Mouse (Mus musculus) cerebellum, adult 11-12 months (tissue): ENCODE results near the gene Slc22a19.
"Not testable (repeated sequence)": the region's sequence is repeated elsewhere in the genome, so short reads cannot be mapped to it uniquely, and the experiment has no call there.

Experiments used
- DNase-seq: peaks from one replicate; pipeline ENCODE4 v3.0.0; 2022

The Slc22a19 gene

DNA sequence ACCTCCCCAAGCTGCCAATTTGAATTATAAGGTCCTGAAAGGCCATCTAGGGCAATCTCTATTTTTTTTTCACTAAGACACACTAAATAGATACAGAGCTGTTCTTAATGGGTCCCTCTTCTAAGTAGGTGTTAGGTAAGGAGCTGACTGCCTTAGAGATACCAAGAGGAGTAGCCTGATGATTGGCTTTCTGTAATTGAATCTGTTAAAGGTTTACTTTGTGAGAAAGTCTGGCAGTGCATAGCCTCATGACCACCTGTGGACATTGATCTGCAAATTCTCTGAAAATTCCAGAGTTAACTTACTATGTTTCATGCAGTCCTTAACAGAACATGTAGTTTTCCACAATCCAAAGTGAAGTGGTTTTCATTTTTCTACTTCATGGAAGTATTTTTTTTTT, at the start of gene Slc22a19:
Gene Slc22a19, minus strand, starts transcription at position 163 of the 400 bp plus-strand sequence.
- no peak for DNase-seq

DNA sequence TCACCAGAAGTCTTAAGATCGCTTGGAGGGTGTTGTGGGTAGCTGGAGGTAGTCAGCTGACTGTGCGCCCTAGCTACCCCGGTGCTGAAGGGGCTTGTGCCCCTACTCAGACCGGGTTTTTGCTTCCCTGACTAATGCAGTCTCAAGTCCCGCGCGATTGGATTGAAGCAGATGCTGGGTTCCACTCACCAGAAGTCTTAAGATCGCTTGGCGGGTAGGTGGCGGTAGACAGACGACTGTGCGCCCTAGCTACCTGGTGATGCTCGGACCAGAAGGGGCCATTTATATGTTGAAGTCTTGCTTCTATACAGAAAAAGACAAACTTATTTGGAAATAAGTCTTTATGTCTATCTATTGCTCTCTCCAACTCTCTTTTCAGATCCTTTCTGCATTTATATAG, 42.3 kb upstream of the Slc22a19 start:
- DNase-seq, result not testable (repeated sequence)

DNA sequence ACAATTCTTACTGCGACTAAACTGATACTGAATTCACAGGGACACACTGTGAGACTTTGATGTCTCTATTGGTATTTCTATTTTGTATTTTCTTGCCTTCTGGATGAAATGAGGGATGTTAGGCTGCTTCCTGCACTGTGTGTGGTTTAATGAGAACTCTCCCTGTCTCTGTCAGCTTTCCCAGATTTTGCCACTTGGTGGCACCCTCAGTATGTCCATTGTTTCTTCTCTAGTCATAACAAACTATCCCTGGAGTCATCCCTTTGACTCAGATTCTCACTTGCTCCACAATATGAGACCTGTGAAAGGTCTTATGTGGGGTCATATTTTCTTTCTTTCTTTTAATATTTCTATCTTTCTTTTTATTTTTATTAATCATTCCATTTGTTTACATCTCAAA, 18.4 kb upstream of the Slc22a19 start:
- DNase-seq, result no peak

DNA sequence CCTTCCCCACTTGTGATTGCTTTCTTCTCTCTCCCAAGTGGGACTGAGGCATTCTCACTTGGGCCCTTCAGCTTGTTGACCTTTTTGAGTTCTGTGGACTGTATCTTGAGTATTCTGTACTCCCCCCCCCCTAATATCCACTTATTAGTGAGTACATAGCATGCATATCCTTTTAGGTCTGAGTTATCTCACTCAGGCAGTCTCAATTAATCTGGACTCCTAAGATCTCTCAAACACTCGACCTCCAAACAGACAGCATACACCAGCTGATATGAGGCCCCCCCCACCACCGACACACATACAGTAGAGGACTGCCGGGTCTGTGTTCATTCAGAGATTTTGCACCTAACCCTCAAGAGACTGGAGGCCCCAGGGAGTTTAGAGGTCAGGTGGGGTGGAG, 18.0 kb downstream of the Slc22a19 start:
- not testable (repeated sequence) for DNase-seq

DNA sequence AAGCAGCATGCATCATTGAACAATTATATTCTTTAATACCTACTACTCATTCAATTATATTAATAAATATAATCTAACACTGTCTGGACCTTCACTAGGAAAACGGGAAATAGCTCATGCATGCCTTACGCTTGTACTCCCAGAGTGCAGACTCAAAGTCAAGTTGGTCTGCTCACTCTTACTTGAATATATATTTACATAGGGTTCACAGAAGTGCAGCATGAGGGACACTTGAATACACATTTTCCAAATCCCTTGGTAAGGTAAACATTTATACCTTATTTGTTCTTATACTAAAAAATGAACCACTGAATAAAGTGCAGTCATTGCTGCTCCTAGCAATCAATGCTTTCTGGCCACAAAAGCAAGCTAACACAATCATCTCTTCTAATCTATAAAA, 19.9 kb downstream of the Slc22a19 start:
- DNase-seq, result no peak

DNA sequence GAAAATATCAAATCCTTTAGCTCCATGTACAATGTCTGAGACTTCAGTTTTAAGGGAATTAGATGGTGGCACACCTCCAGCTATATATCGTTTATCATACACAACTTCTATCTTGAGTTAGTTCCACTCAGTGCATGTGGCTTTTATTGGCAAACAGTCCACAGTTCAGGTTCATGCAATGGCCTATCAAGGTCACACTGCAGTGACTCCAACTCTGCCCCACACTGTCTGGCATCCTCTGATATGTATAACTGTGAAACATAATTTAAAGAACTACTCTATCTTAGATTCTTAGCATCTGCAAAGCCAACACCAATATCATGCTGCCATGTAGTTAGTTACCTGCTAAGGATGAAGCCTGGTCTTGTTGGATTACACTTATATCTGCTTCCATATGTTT, 23.1 kb downstream of the Slc22a19 start:
- no peak for DNase-seq

DNA sequence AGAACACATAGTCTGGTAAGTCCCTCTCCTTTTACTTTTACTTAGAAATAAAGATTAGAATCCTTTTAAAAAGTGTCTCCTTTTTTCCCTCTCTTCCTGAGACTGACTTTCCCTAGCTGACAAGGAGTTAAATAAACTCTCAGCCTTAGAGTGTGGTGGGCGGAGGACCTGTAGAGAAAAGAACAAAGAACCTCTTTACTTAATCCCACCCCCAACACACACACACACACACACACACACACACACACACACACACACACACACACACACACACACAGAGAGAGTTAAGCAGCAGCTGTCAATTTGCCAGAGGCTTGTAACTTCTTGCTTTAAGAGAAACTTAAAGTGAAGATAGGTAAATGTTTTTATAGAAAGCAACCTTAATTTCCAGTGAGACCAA, 39.1 kb downstream of the Slc22a19 start:
- DNase-seq, result no peak

DNA sequence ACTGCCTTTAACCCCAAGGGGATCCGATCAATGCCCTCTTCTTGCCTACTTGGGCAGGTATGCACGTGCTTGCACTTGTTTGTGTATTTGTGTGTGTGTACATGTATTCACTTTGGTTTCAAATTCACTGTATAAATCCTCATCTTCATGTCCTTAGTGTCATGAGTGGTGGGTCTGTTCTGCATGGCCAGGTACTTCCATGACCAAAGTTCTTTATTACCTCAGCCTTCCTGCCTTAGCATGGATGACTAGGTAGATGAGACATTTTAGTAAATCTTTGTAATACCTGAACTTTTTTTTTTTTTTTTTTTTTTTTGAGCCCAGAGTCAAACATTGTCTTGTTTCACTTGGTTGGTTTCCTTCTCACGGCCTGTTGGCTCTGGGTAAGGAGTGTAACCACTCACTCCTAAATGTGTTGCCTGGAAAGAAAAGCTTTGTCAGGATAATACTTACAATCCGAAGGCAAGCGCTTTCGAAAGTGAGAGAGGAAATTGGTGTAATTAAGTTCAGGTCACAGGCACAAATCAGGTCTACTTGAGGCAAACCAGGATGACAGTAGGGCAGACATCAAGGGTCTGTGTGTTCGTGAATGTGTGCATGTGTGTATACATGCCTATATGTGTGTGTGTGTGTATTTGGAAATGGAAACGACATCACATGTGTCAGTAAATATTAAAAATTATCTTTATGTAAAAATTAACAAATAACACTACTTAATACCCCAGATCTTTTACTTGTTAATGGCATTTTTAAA, 62.0 kb downstream of the Slc22a19 start:
- no peak for DNase-seq

DNA sequence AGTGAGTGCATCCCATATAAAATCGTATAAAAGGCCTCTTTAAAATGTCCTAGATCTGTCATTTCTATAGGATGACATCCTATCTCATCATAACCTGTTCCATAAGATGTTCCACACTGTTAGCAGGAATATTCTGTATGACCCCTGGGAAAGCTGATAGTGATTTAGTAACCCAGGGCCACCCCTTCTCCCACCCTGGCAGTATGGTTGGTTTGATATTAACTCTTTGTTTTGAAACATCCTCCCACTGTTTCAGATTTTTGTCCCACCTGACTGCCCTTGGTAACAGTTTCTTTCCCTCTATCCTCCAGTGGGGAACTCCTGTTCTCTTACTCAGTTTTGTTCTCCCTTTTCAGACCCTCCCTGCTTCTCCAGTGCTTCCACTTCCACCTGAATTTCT, 77.3 kb downstream of the Slc22a19 start:
- no peak for DNase-seq

DNA sequence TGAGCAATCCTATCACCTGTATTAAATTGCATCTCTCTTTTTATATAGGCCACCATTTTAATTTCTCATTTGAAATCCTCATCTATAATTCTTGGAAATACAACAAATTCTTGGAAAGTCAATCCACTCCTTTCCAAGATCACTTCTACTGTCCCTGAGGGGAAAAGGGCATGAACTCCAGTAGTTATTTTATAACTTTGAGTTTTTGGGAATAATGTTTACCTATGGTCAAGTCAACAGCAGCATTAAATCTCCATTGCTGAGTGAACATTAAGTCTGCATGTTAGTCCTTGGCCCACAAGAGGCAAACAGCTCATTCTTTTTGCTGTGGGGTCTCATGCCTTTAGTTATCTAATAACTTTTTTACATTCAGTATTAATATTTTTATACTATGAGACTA, 78.1 kb downstream of the Slc22a19 start:
- DNase-seq, result no peak
